Mouse (Mus musculus) ES-E14 (cell line): ENCODE results near the gene Exoc5.

Experiments used
- HCFC1 ChIP-seq: IDR thresholded peaks from 2 replicates; pipeline ENCODE4 v1.6.1; 2012; ENCODE audit warnings: low read length, inconsistent platforms, borderline replicate concordance; ENCODE audit not compliant: insufficient read depth
- MAFK ChIP-seq: IDR thresholded peaks from 2 replicates; pipeline ENCODE4 v1.6.1; 2014; ENCODE audit warnings: mild to moderate bottlenecking, low read depth, low read length, inconsistent platforms; ENCODE audit not compliant: insufficient read depth

GRCm38 (mm10) chr14:49091277-49091676, 24.8 kb upstream of the Exoc5 start:
- TF ChIP-seq HCFC1 (no peak), MAFK (no peak)
